Mouse (Mus musculus) testis, adult 2 months (tissue): ENCODE measurements around the gene Klhdc4. TPM values are rescaled to one million over a fixed set of nuclear protein-coding genes. Genes with fewer than 3 reads are reported as not detected.
A peak's percentile ranks its signal among the peaks of the same experiment; 100 is the strongest.

ENCODE experiments used
- H3K27ac ChIP-seq: fragments of 200-500 bp; 2 replicates; pipeline ENCODE4 v1.5.1; 2012; ENCODE audit warnings: low read depth, low read length; ENCODE audit not compliant: control insufficient read depth, insufficient read depth
- H3K27me3 ChIP-seq: fragments of 200-500 bp; 2 replicates; pipeline ENCODE4 v1.6.1; 2012; ENCODE audit warnings: mild to moderate bottlenecking, low read length, moderate library complexity; ENCODE audit not compliant: control insufficient read depth, insufficient read depth
- H3K36me3 ChIP-seq: fragments of 200-500 bp; 2 replicates; pipeline ENCODE4 v1.6.1; 2012; ENCODE audit warnings: mild to moderate bottlenecking, low read length; ENCODE audit not compliant: control insufficient read depth, insufficient read depth
- H3K4me1 ChIP-seq: fragments of 200-500 bp; 2 replicates; pipeline ENCODE4 v1.6.1; 2012; ENCODE audit warnings: low read length; ENCODE audit not compliant: control insufficient read depth, insufficient read depth
- H3K4me3 ChIP-seq: fragments of 200-500 bp; 2 replicates; pipeline ENCODE4 v1.5.1; 2012; ENCODE audit warnings: low read depth, mild to moderate bottlenecking, low read length, moderate library complexity, mixed read lengths; ENCODE audit not compliant: control insufficient read depth
- CTCF ChIP-seq: fragments of 200-500 bp; IDR thresholded peaks from 2 replicates; pipeline ENCODE4 v1.5.1; 2012; ENCODE audit warnings: low read depth, mild to moderate bottlenecking, inconsistent platforms, low read length, moderate library complexity; ENCODE audit not compliant: control insufficient read depth, insufficient read depth, insufficient replicate concordance
- POLR2A ChIP-seq: fragments of 200-500 bp; IDR thresholded peaks from 2 replicates; pipeline ENCODE4 v1.6.1; 2012; ENCODE audit warnings: low read depth, mild to moderate bottlenecking, inconsistent platforms, low read length, moderate library complexity; ENCODE audit not compliant: control insufficient read depth
- polyA plus RNA-seq: library from polyadenylated mRNA; depleted of rRNA; stranded (reverse); fragments of >200 nt; gene quantifications from 2 replicates; pipeline ENCODE4 v1.2.3, GENCODE M21; 2012; rRNA removed

Klhdc4 gene
- polyA plus RNA-seq, result 12.5 and 13.6 TPM in 2 replicates

DNA sequence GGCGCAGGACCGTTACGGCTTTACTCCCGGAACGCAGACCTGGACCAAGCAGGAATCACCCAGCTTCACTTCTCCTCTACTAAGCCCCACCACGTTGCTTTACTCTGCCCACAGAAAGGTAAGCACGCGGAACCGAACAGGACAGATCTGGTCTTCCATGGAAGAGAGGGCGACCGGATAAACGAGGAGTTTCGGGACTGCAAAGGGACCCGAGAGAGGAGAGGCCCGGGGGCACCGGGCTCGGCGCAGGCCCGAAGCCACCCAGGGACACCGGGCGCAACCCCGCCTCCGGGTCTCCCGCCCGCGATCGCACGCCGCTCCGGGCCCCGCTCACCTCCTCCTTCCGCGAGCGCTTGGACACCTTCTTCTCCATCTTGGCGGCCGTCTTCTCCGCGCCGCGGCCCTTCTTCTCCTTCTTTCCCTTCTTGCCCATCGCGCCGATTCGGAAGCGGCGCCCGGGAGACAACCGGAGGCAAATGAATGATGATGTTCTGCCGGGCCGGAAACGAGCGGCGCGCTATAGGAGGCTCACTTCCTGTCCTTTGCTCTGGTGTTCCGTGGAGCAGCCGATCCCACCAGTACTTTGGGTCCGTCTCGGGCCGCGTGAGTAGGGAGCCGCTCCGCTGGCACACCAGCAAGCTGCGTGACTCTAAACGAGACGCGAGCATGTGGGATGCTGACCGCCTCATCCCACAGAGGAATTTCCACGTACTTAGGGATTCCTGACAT lies at the start of gene Klhdc4:
Gene Klhdc4, minus strand, starts transcription at position 522 of the 729 bp plus-strand sequence.
- Histone ChIP-seq H3K27me3 (no peaks in the 10 kb centered on the region), H3K4me1 (peaks cover 6% of the 10 kb centered on the region), H3K36me3 (no peaks in the 10 kb centered on the region), H3K4me3 (peak within 1 kb of the TSS; percentile 98), H3K27ac (peak within 1 kb of the TSS; percentile 86)
- no peak; the same call in 1 of the 2 replicates for TF ChIP-seq POLR2A
- no peak for TF ChIP-seq CTCF

DNA sequence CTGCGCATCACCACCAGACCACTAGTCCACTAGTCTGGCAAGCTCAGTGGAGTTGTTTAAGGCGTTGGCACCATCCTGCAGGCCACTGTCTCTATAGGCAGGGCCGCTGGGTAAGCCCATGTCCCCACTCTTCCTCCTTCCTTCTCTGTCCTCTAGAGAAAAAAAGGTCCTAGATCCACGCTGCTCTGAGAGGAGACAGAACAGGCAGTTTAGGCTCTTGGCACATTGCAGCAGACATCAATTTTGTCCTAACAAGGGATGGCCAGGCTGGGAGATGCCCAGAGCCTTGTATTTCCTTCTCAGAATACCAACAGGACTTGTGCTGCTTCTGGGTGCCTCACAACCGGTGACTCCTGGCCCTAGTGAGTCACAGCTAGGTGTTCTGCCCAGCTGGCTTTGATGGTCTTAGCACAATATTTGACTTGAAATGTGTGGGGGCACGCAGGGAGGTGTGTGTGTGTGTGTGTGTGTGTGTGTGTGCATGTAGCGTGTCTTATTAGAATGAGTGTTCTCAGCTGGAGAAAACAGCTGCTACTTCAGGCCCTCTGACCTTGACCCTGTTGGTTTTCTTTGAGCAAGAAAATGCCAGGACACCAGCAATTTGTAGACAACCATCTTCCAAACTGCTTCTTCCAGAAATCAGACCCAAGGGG lies 48.6 kb upstream of the Klhdc4 start:
- no peaks in the 10 kb centered on the region for H3K27me3 ChIP-seq
- peaks cover 11% of the 10 kb centered on the region for H3K4me1 ChIP-seq
- TF ChIP-seq POLR2A (no peak), CTCF (no peak)
- peak overlapping the region; percentile 39 for H3K27ac ChIP-seq
- no peak overlapping the region for H3K4me3 ChIP-seq
- H3K36me3 ChIP-seq, result peaks cover 4% of the 10 kb centered on the region; the same call in 1 of the 2 replicates

DNA sequence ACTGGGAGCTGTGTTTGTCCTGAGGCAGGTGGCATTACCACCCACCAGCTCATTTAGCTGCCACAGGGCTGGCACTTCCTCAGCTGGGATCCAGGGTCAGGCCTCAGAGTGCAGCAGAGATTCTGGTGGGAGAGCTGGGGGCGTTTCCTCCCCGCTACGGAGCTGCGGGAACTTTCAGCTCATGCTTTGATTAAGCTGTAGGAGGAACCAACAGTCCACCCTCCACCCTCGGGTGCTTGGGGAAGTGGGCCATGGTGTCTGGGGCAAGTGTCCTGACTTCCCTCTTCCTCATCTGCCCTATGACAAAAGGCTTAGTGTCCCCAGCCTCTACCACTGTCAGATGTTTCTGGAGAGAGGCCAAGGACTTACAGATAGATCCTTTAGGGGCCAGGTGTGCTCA lies 47.8 kb upstream of the Klhdc4 start:
- no peak overlapping the region for H3K4me3 ChIP-seq
- H3K27ac ChIP-seq, result no peak overlapping the region
- TF ChIP-seq CTCF, result no peak
- TF ChIP-seq POLR2A, result no peak

DNA sequence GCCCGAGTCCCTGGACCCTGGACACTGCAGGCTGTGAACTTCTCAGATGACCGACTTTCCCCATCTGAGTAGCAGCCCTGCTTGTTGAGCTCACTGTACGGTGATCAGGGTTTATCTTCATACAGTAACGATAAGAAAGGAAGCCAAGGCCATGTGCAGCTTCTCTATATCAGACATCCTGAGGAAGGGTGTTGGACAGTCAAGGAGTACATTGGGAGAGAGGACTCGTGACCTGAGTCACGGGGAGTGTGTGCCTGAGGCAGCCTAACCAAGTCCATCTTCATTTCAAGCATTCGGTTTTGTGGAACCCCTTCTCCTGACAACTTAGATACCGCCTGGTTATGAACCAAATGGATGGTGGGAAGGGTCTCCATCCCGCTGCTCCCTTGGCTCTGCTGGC lies 46.1 kb upstream of the Klhdc4 start:
- no peaks in the 10 kb centered on the region for H3K27me3 ChIP-seq
- H3K4me3 ChIP-seq, result no peak overlapping the region
- H3K36me3 ChIP-seq, result no peaks in the 10 kb centered on the region; the same call in 1 of the 2 replicates
- TF ChIP-seq CTCF (no peak), POLR2A (no peak)
- H3K27ac ChIP-seq, result peak overlapping the region; percentile 74
- H3K4me1 ChIP-seq, result peaks cover 13% of the 10 kb centered on the region

More for the DNA sequence above, 47.8 kb upstream of the Klhdc4 start:
- peaks cover 11% of the 10 kb centered on the region for H3K4me1 ChIP-seq
- no peaks in the 10 kb centered on the region for H3K27me3 ChIP-seq
- peaks cover 2% of the 10 kb centered on the region; the same call in 1 of the 2 replicates for H3K36me3 ChIP-seq

DNA sequence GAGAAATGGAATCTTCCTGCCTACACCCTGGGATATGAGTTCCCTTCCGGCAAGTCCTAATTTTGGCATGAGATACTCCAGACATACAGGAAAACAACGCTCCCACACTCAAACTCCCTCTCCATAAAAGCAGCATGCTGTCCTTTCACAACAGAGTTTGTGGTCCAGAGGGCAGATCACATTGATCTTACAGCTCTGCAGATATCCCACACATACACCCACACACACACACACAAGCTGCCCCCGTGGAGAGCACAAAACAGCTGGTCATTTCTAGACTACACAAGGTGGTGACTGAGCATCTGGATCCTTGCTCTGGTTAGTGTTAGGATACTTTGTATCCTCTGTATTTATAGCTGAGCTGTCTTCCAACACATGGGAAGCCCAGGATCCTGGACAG lies 45.7 kb upstream of the Klhdc4 start:
- H3K27me3 ChIP-seq, result no peaks in the 10 kb centered on the region
- TF ChIP-seq CTCF (no peak), POLR2A (no peak)
- no peaks in the 10 kb centered on the region; the same call in 1 of the 2 replicates for H3K36me3 ChIP-seq
- no peak overlapping the region for H3K4me3 ChIP-seq
- H3K27ac ChIP-seq, result peak overlapping the region; percentile 74
- peaks cover 13% of the 10 kb centered on the region for H3K4me1 ChIP-seq

DNA sequence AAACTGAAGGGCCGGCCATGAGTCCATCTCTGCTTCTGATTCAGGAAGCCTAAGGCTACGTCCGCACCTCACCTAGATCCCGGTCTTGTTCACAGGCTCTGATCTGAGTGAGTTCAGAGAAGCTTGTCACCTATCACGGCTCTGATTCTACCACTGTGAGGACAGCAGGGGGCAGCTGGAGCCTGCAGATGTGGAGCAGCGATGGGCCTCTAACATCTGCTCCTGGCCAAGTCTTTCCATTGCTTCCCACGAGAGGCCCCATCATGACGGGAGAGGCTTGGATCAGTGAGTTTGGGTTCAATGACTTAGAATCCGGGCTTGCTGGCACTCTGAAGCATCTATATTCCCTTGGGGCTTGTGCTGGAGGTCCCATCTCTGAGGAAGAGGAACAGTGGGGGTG lies 44.7 kb upstream of the Klhdc4 start:
- Histone ChIP-seq H3K4me3 (no peak overlapping the region), H3K36me3 (no peaks in the 10 kb centered on the region), H3K27ac (no peak overlapping the region), H3K27me3 (no peaks in the 10 kb centered on the region), H3K4me1 (peaks cover 11% of the 10 kb centered on the region)
- TF ChIP-seq CTCF (peak; percentile 38; the same call in 1 of the 2 replicates), POLR2A (no peak)

DNA sequence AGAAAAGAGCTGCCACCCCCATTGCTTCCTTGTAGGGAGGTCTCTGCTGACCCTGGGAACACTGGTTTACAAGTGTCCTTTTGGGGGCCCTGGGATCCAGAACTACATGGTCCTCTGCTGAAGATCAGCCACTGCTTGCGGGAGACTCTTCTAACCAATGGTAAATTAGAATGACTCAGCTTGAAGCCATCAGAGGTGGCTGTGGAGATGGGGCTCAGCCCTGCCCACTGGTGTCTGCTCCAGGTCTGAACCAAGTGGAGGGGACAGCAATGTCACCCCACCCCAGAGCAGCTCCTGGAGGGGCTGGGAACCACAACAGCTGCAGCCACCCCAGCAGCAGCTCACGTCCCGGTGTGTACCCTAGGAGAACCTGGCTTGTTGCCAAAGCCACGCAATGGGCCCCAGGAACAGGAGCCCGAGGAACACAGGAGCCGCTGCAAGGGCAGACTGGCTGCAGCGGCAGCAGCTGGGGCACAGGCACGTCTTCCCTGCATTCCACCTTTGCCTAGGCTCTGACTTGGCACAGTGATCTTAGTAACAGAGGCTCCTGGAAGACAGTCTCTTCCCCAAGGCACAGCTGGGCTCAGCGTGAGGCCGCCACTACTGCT lies 42.6 kb upstream of the Klhdc4 start:
- Histone ChIP-seq H3K27ac (no peak overlapping the region), H3K27me3 (no peaks in the 10 kb centered on the region), H3K4me3 (no peak overlapping the region), H3K4me1 (peaks cover 11% of the 10 kb centered on the region), H3K36me3 (no peaks in the 10 kb centered on the region)
- TF ChIP-seq POLR2A, result no peak
- no peak for TF ChIP-seq CTCF
